21 mouse cellular contexts compared by ENCODE assay signal in genomic region chr9:44081581-44081980, GRCm38 (mm10). TPM values are rescaled to one million over a fixed set of nuclear protein-coding genes. Genes with fewer than 3 reads are reported as not detected.
DNase-seq lines count a peak whose midpoint lies in the region; ATAC-seq and TF ChIP-seq lines count a peak whose summit lies in the region.
"Had no signal": no experiment of that assay in that cellular context is flagged by ENCODE, and none has a peak within 500 bp of the region (broad histone marks: within the 10 kb centered on the region; RNA-seq: fewer than 3 reads in every experiment).

No protein-coding gene starts in this region.

- no peak for ATAC-seq in cerebellum, adult (ENCODE audit: insufficient number of reproducible peaks, low FRiP score, low TSS enrichment)
- ATAC-seq in kidney, postnatal 0 days (replicated peaks; ENCODE audit: low FRiP score, low read depth): no peak
- no peak for ATAC-seq in limb, embryonic 13.5 days (ENCODE audit: low FRiP score, low read depth)
- ATAC-seq: forebrain, embryonic 16.5 days; hindbrain, embryonic 16.5 days; inflammation-experienced regulatory T-cells, adult 6 months had no signal

- peaks cover 50% of the 10 kb centered on the region for H3K4me1 ChIP-seq in kidney, postnatal 0 days (replicated peaks; ENCODE audit: insufficient read depth, low read length)
- peaks cover 63% of the 10 kb centered on the region for H3K4me1 ChIP-seq in limb, embryonic 13.5 days
- peaks cover 63% of the 10 kb centered on the region for H3K4me1 ChIP-seq in limb, embryonic 10.5 days

- TF ChIP-seq CTCF in gastrocnemius, adult 2 months (IDR thresholded peaks at IDR 0.05): no peak
- no peak for TF ChIP-seq CTCF in kidney, postnatal 0 days (IDR thresholded peaks at IDR 0.05; ENCODE audit: low read depth)

- H3K4me2 ChIP-seq in kidney, postnatal 0 days (ENCODE audit: low read length): no peak overlapping the region
- 0 out of 2 replicates have a peak overlapping the region, but pooled peaks have one; percentile 17 for H3K4me2 ChIP-seq in limb, embryonic 13.5 days (replicated peaks)
- H3K4me2 ChIP-seq: embryonic facial prominence, embryonic 13.5 days; forebrain, embryonic 12.5 days; heart, embryonic 13.5 days; hindbrain, embryonic 12.5 days had no signal

- H3K27me3 ChIP-seq in kidney, postnatal 0 days (ENCODE audit: insufficient read depth, low read length): no peaks in the 10 kb centered on the region
- peaks cover 38% of the 10 kb centered on the region for H3K27me3 ChIP-seq in limb, embryonic 13.5 days
- H3K27me3 ChIP-seq in limb, embryonic 10.5 days (ENCODE audit: low read depth, poor library complexity, severe bottlenecking): peaks cover 76% of the 10 kb centered on the region

- no peak overlapping the region for H3K9ac ChIP-seq in kidney, postnatal 0 days (ENCODE audit: low read depth, low read length)
- H3K9ac ChIP-seq in limb, embryonic 13.5 days: no peak overlapping the region
- H3K9ac ChIP-seq: embryonic facial prominence, embryonic 13.5 days; forebrain, embryonic 12.5 days; hindbrain, embryonic 12.5 days had no signal

- H3K36me3 ChIP-seq in kidney, postnatal 0 days (ENCODE audit: insufficient read depth, low read length): no peaks in the 10 kb centered on the region
- no peaks in the 10 kb centered on the region for H3K36me3 ChIP-seq in limb, embryonic 13.5 days
- H3K36me3 ChIP-seq in limb, embryonic 10.5 days: no peaks in the 10 kb centered on the region
- H3K36me3 ChIP-seq: embryonic facial prominence, embryonic 13.5 days; forebrain, embryonic 12.5 days; hindbrain, embryonic 12.5 days had no signal

- peak overlapping the region; percentile 97 for H3K27ac ChIP-seq in gastrocnemius, adult 2 months
- H3K27ac ChIP-seq in kidney, postnatal 0 days: 0 out of 2 replicates have a peak overlapping the region, but pooled peaks have one; percentile 61
- H3K27ac ChIP-seq in limb, embryonic 13.5 days: no peak overlapping the region
- H3K27ac ChIP-seq in limb, embryonic 10.5 days: no peak overlapping the region
- H3K27ac ChIP-seq: embryonic facial prominence, embryonic 13.5 days; forebrain, embryonic 12.5 days; hindbrain, embryonic 12.5 days had no signal

- intact Hi-C loops in gastrocnemius, adult 2 months (cut with DNase I): no loop called here

- 68% methylated on average over 5 of the region's 5 CpGs for whole genome bisulfite sequencing in kidney, postnatal 0 days
- 18% methylated on average over 5 of the region's 5 CpGs for WGBS in limb, embryonic 13.5 days
- WGBS in limb, embryonic 10.5 days: 59% methylated on average over 5 of the region's 5 CpGs

- H3K9me3 ChIP-seq in kidney, postnatal 0 days (replicated peaks; ENCODE audit: low read length): no peaks in the 10 kb centered on the region
- H3K9me3 ChIP-seq in limb, embryonic 13.5 days: no peaks in the 10 kb centered on the region
- no peaks in the 10 kb centered on the region for H3K9me3 ChIP-seq in limb, embryonic 10.5 days (replicated peaks)
- H3K9me3 ChIP-seq: embryonic facial prominence, embryonic 13.5 days; forebrain, embryonic 12.5 days; heart, embryonic 13.5 days; hindbrain, embryonic 12.5 days had no signal

- H3K4me3 ChIP-seq in gastrocnemius, adult 2 months: peak overlapping the region; percentile 89
- no peak overlapping the region for H3K4me3 ChIP-seq in kidney, postnatal 0 days (replicated peaks; ENCODE audit: low read depth, low read length)
- no peak overlapping the region for H3K4me3 ChIP-seq in limb, embryonic 13.5 days
- H3K4me3 ChIP-seq in limb, embryonic 10.5 days: no peak overlapping the region
- H3K4me3 ChIP-seq: embryonic facial prominence, embryonic 13.5 days; forebrain, embryonic 12.5 days; heart, embryonic 13.5 days; hindbrain, embryonic 12.5 days had no signal

- peak; percentile 38 for DNase-seq in cerebellum, adult 11-12 months
- no peak for DNase-seq in gastrocnemius, adult 2 months
- DNase-seq in gastrocnemius, postnatal 25 days: no peak
- DNase-seq in kidney, postnatal 0 days (ENCODE audit: low spot score): no peak
- no peak for DNase-seq in kidney, adult 18-20 months
- DNase-seq in limb, embryonic 10.5 days (ENCODE audit: low spot score): no peak
- DNase-seq: adrenal gland, postnatal 10 days; gastrocnemius, postnatal 14 days had no signal

RNA-seq across cellular contexts. Expression of gene Usp2, which starts 14.8 kb away (rescaled TPM):
- total RNA-seq in gastrocnemius, adult 2 months (2021): 100 to 1,000 TPM; 223 to 228 TPM
- 100 to 1,000 TPM; 160 to 313 TPM for total RNA-seq in gastrocnemius, postnatal 25 days (2021)
- 62.9 and 72.1 TPM in 2 replicates for polyA plus RNA-seq in kidney, postnatal 0 days (2015; fragmentation: Nextera tagmentation; extraction: Ambion mirVana)
- 14.6 and 14.7 TPM in 2 replicates for polyA plus RNA-seq in limb, embryonic 13.5 days (2015; fragmentation: Nextera tagmentation; extraction: Ambion mirVana)
- polyA plus RNA-seq in limb, embryonic 10.5 days (2016; fragmentation: Nextera tagmentation; extraction: Ambion mirVana): 8.9 and 10.7 TPM in 2 replicates

RNA-seq across cellular contexts. Expression of gene Mfrp, which starts 19.9 kb away (rescaled TPM):
- not detected for total RNA-seq in gastrocnemius, adult 2 months (2021)
- not detected for total RNA-seq in gastrocnemius, postnatal 25 days (2021)
- polyA plus RNA-seq in kidney, postnatal 0 days (2015; fragmentation: Nextera tagmentation; extraction: Ambion mirVana): 0.11 and 0.16 TPM in 2 replicates
- polyA plus RNA-seq in limb, embryonic 13.5 days (2015; fragmentation: Nextera tagmentation; extraction: Ambion mirVana): 0.13 and 0.17 TPM in 2 replicates
- polyA plus RNA-seq in limb, embryonic 10.5 days (2016; fragmentation: Nextera tagmentation; extraction: Ambion mirVana): 0.13 and 0.14 TPM in 2 replicates
- total RNA-seq: heart, postnatal 4 days; MEL had no signal
- polyA plus RNA-seq: forebrain, embryonic 16.5 days; heart, embryonic 13.5 days; heart, postnatal 0 days; inflammation-experienced regulatory T-cells, adult 6 months had no signal

RNA-seq across cellular contexts. Expression of gene C1qtnf5, which starts 25.5 kb away (rescaled TPM):
- 1 to 10 TPM; 2.5 to 7.6 TPM for total RNA-seq in gastrocnemius, adult 2 months (2021)
- 10 to 100 TPM in 1 of 2 experiments, 1 to 10 TPM in 1; 8.0 to 13.6 TPM for total RNA-seq in gastrocnemius, postnatal 25 days (2021)
- 9.7 and 12.3 TPM in 2 replicates for polyA plus RNA-seq in kidney, postnatal 0 days (2015; fragmentation: Nextera tagmentation; extraction: Ambion mirVana)
- polyA plus RNA-seq in limb, embryonic 13.5 days (2015; fragmentation: Nextera tagmentation; extraction: Ambion mirVana): 2.6 and 3.4 TPM in 2 replicates
- 0.24 TPM in 1 of 2 replicates, not detected in the other for polyA plus RNA-seq in limb, embryonic 10.5 days (2016; fragmentation: Nextera tagmentation; extraction: Ambion mirVana)
- total RNA-seq: granulocyte monocyte progenitor cell, adult 5-6 weeks had no signal
- polyA plus RNA-seq: inflammation-experienced regulatory T-cells, adult 6 months had no signal

RNA-seq across cellular contexts. Expression of gene Gm49380, which starts 31.7 kb away (rescaled TPM):
- 1 to 10 TPM in 1 of 2 experiments, under 1 TPM in 1; 0.71 to 1.4 TPM for total RNA-seq in gastrocnemius, adult 2 months (2021)
- total RNA-seq in gastrocnemius, postnatal 25 days (2021): 1 to 10 TPM in 1 of 2 experiments, under 1 TPM in 1; 0.82 to 2.4 TPM
- polyA plus RNA-seq in kidney, postnatal 0 days (2015; fragmentation: Nextera tagmentation; extraction: Ambion mirVana): not detected in 2 replicates
- 0.09 and 0.10 TPM in 2 replicates for polyA plus RNA-seq in limb, embryonic 13.5 days (2015; fragmentation: Nextera tagmentation; extraction: Ambion mirVana)
- 0.10 and 0.35 TPM in 2 replicates for polyA plus RNA-seq in limb, embryonic 10.5 days (2016; fragmentation: Nextera tagmentation; extraction: Ambion mirVana)
- total RNA-seq: granulocyte monocyte progenitor cell, adult 5-6 weeks; heart, postnatal 4 days; MEL had no signal
- polyA plus RNA-seq: heart, embryonic 13.5 days; heart, postnatal 0 days; inflammation-experienced regulatory T-cells, adult 6 months had no signal

RNA-seq across cellular contexts. Expression of gene Rnf26, which starts 31.7 kb away (rescaled TPM):
- total RNA-seq in gastrocnemius, adult 2 months (2021): 1 to 10 TPM; 3.0 to 3.1 TPM
- 1 to 10 TPM; 2.9 TPM for total RNA-seq in gastrocnemius, postnatal 25 days (2021)
- polyA plus RNA-seq in kidney, postnatal 0 days (2015; fragmentation: Nextera tagmentation; extraction: Ambion mirVana): 46.6 and 49.7 TPM in 2 replicates
- 79.6 and 84.1 TPM in 2 replicates for polyA plus RNA-seq in limb, embryonic 13.5 days (2015; fragmentation: Nextera tagmentation; extraction: Ambion mirVana)
- 88.1 and 97.0 TPM in 2 replicates for polyA plus RNA-seq in limb, embryonic 10.5 days (2016; fragmentation: Nextera tagmentation; extraction: Ambion mirVana)

Comparison
In these comparisons a context has a peak if more than half of its experiments do, and no peak if none do; other contexts are left out.
1. H3K27ac ChIP-seq: peak in gastrocnemius, adult 2 months (single experiment) and kidney, postnatal 0 days (single experiment); none in limb, embryonic 13.5 days (single experiment) and limb, embryonic 10.5 days (single experiment).